Mouse (Mus musculus) hindbrain, embryonic 14.5 days (tissue): Measurements from ENCODE around the gene Bcl2l11. TPM values are rescaled to one million over a fixed set of nuclear protein-coding genes. Genes with fewer than 3 reads are reported as not detected.
A peak's percentile ranks its signal among the peaks of the same experiment; 100 is the strongest.

Experiments used
- ATAC-seq: fragments of 200-750 bp; cut with Nextera tagmentation; 2 replicates; pipeline ENCODE4 v1.8.0; 2017; ENCODE audit warnings: moderate number of reproducible peaks, mild to moderate bottlenecking, moderate TSS enrichment, moderate library complexity; ENCODE audit not compliant: low FRiP score
- DNase-seq: peaks from one replicate; pipeline ENCODE4 v3.0.0-alpha.2; 2015; ENCODE audit warnings: low spot score
- H3K27ac ChIP-seq: fragments of 300-500 bp; sonication (generic); 2 replicates; pipeline ENCODE4 v1.5.1; 2014; ENCODE audit warnings: mild to moderate bottlenecking, moderate library complexity
- H3K27me3 ChIP-seq: fragments of 300-500 bp; sonication (generic); 2 replicates; pipeline ENCODE4 v1.6.1; 2014; ENCODE audit warnings: mild to moderate bottlenecking, low read length, mixed read lengths; ENCODE audit not compliant: control insufficient read depth, insufficient read depth
- H3K36me3 ChIP-seq: fragments of 300-500 bp; sonication (generic); replicated peaks from 2 replicates; pipeline ENCODE4 v1.6.1; 2014; ENCODE audit not compliant: control insufficient read depth, insufficient read depth
- H3K4me1 ChIP-seq: fragments of 300-500 bp; sonication (generic); replicated peaks from 2 replicates; pipeline ENCODE4 v1.6.1; 2014; ENCODE audit warnings: antibody characterized with exemption, low read length, mixed read lengths; ENCODE audit not compliant: control insufficient read depth, insufficient read depth
- H3K4me2 ChIP-seq: fragments of 300-500 bp; sonication (generic); replicated peaks from 2 replicates; pipeline ENCODE4 v1.6.1; 2014; ENCODE audit warnings: mild to moderate bottlenecking, moderate library complexity
- H3K4me3 ChIP-seq: fragments of 300-500 bp; sonication (generic); replicated peaks from 2 replicates; pipeline ENCODE4 v1.5.1; 2014; ENCODE audit warnings: mild to moderate bottlenecking, low read length
- H3K9ac ChIP-seq: fragments of 300-500 bp; sonication (generic); 2 replicates; pipeline ENCODE4 v1.6.1; 2014
- H3K9me3 ChIP-seq: fragments of 300-500 bp; sonication (generic); 2 replicates; pipeline ENCODE4 v1.6.1; 2016; ENCODE audit warnings: low read length; ENCODE audit not compliant: control insufficient read depth
- WGBS: fragments of 180-500 bp; shearing (Covaris S2); extraction: QIAGEN DNeasy Blood & Tissue Kit; methylation state at CpG from one replicate; pipeline ENCODE4 v1.1.7; 2014; 5-methylcytosine and 5-hydroxymethylcytosine counted together
- polyA plus RNA-seq: library from polyadenylated mRNA; unstranded; fragments of >200 nt; fragmentation: Nextera tagmentation; extraction: Ambion mirVana; gene quantifications from 2 replicates; pipeline ENCODE4 v1.2.1, GENCODE M21; 2014

Gene Bcl2l11
- 12.2 and 12.9 TPM in 2 replicates for polyA plus RNA-seq

GRCm38 (mm10) chr2:128125635-128126470, at the start of gene Bcl2l11:
Gene Bcl2l11, plus strand, starts transcription at chr2:128126038.
- ATAC-seq (peak; percentile 85), DNase-seq (peak; percentile 86)
- H3K4me1 ChIP-seq, result peaks cover 39% of the 10 kb centered on the region
- no peaks in the 10 kb centered on the region for H3K36me3 ChIP-seq
- peak within 1 kb of the TSS; percentile 18; the same call in 1 of the 2 replicates for H3K27ac ChIP-seq
- peak within 1 kb of the TSS; percentile 71 for H3K9ac ChIP-seq
- H3K4me3 ChIP-seq, result peak within 1 kb of the TSS; percentile 77
- H3K9me3 ChIP-seq, result no peaks in the 10 kb centered on the region
- peak within 1 kb of the TSS; percentile 89 for H3K4me2 ChIP-seq
- H3K27me3 ChIP-seq, result peaks cover 36% of the 10 kb centered on the region
- under 1% methylated on average over 67 of the region's 76 CpGs for WGBS

- no peak overlapping the region for H3K27ac ChIP-seq
- no peaks in the 10 kb centered on the region for H3K27me3 ChIP-seq
- ATAC-seq, result no peak
- no peak for DNase-seq
- no peak overlapping the region for H3K9ac ChIP-seq
- peaks cover 10% of the 10 kb centered on the region; the same call in 1 of the 2 replicates for H3K4me1 ChIP-seq
- no peaks in the 10 kb centered on the region for H3K9me3 ChIP-seq
- no peaks in the 10 kb centered on the region for H3K36me3 ChIP-seq
- no peak overlapping the region for H3K4me2 ChIP-seq
- H3K4me3 ChIP-seq, result no peak overlapping the region
- WGBS, result 83% methylated on average over 4 of the region's 4 CpGs
Observed at GRCm38 (mm10) chr2:128076936-128077335, 48.9 kb upstream of the Bcl2l11 start.

GRCm38 (mm10) chr2:128078859-128079258, 47.0 kb upstream of the Bcl2l11 start:
- DNase-seq, result peak; percentile 61
- ATAC-seq, result peak; percentile 59; the same call in 1 of the 2 replicates
- Histone ChIP-seq H3K4me2 (peak overlapping the region; percentile 26), H3K9me3 (no peaks in the 10 kb centered on the region), H3K36me3 (no peaks in the 10 kb centered on the region), H3K27ac (peak overlapping the region; percentile 28), H3K4me3 (no peak overlapping the region), H3K9ac (no peak overlapping the region), H3K27me3 (no peaks in the 10 kb centered on the region), H3K4me1 (peaks cover 10% of the 10 kb centered on the region; the same call in 1 of the 2 replicates)
- 45% methylated on average over 5 of the region's 5 CpGs for WGBS

DNA sequence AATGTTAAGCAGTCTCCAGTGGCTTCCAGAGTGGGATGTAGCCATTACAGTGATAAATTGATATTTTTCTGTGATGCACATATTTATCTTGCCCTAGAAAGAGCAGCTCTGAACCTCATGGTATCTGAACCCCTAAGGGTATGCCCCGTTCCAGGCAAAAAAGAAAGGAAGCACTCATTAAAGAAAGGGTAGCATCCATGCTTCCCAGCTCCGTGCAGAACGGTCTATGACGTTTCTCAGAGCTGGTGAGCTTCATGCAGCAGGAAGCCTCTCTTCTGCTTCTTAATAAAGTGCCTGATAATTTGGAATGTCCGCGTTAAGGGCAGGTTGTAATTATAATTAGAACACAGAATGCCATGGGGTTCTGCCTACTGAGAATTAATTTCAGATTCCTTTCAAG, 46.5 kb upstream of the Bcl2l11 start:
- ATAC-seq, result peak; percentile 40
- 48% methylated on average over 6 of the region's 6 CpGs for WGBS
- Histone ChIP-seq H3K36me3 (no peaks in the 10 kb centered on the region), H3K4me1 (peaks cover 10% of the 10 kb centered on the region; the same call in 1 of the 2 replicates), H3K4me3 (no peak overlapping the region), H3K27ac (peak overlapping the region; percentile 28), H3K9me3 (no peaks in the 10 kb centered on the region), H3K4me2 (peak overlapping the region; percentile 26), H3K27me3 (no peaks in the 10 kb centered on the region), H3K9ac (0 out of 2 replicates have a peak overlapping the region, but pooled peaks have one; percentile 17)
- peak; percentile 30 for DNase-seq

DNA sequence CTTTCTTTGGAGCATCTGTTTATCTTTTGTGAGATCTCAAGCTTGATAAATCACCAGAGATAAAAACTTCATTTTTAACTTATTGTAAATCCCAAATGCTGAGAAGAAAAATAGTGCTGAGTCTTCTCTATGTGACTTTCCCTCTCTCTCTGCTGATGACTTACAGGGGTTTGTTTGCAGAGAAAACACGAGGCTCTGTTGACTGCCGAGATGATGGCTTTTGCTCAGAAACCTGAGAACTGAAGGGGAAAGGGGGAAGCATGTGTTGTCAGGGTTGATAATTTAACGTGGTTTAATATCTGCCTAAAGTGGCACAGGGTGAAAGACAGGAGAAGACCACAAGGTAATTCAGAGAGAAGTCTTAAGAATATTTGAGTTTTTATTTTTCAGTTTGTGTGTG, 42.0 kb upstream of the Bcl2l11 start:
- 49% methylated on average over 3 of the region's 3 CpGs for WGBS
- no peak for DNase-seq
- H3K27me3 ChIP-seq, result no peaks in the 10 kb centered on the region
- no peak overlapping the region for H3K4me3 ChIP-seq
- no peak overlapping the region for H3K4me2 ChIP-seq
- H3K9ac ChIP-seq, result no peak overlapping the region
- H3K9me3 ChIP-seq, result no peaks in the 10 kb centered on the region
- no peak overlapping the region for H3K27ac ChIP-seq
- no peaks in the 10 kb centered on the region for H3K36me3 ChIP-seq
- H3K4me1 ChIP-seq, result peaks cover 10% of the 10 kb centered on the region; the same call in 1 of the 2 replicates
- ATAC-seq, result no peak

GRCm38 (mm10) chr2:128084607-128085006, 41.2 kb upstream of the Bcl2l11 start:
- Histone ChIP-seq H3K4me2 (no peak overlapping the region), H3K9ac (no peak overlapping the region), H3K4me3 (no peak overlapping the region), H3K27ac (no peak overlapping the region), H3K36me3 (no peaks in the 10 kb centered on the region), H3K9me3 (no peaks in the 10 kb centered on the region), H3K4me1 (0 out of 2 replicates have a peak, but pooled peaks cover 4% of the 10 kb centered on the region), H3K27me3 (no peaks in the 10 kb centered on the region)
- ATAC-seq, result no peak
- DNase-seq, result no peak
- WGBS, result 87% methylated on average over 5 of the region's 5 CpGs

- H3K4me2 ChIP-seq, result no peak overlapping the region
- ATAC-seq, result no peak
- WGBS, result 96% methylated on average over 1 of the region's 1 CpGs
- no peaks in the 10 kb centered on the region for H3K36me3 ChIP-seq
- no peaks in the 10 kb centered on the region for H3K4me1 ChIP-seq
- DNase-seq, result no peak
- H3K9ac ChIP-seq, result no peak overlapping the region
- H3K27me3 ChIP-seq, result no peaks in the 10 kb centered on the region
- no peaks in the 10 kb centered on the region for H3K9me3 ChIP-seq
- no peak overlapping the region for H3K27ac ChIP-seq
- no peak overlapping the region for H3K4me3 ChIP-seq
Observed at GRCm38 (mm10) chr2:128085481-128085880, 40.4 kb upstream of the Bcl2l11 start.

- H3K4me2 ChIP-seq, result no peak overlapping the region
- no peak for ATAC-seq
- no peak overlapping the region for H3K4me3 ChIP-seq
- H3K36me3 ChIP-seq, result no peaks in the 10 kb centered on the region
- no peaks in the 10 kb centered on the region for H3K27me3 ChIP-seq
- H3K9me3 ChIP-seq, result no peaks in the 10 kb centered on the region
- no peak for DNase-seq
- no peak overlapping the region for H3K27ac ChIP-seq
- 64% methylated on average over 14 of the region's 14 CpGs for WGBS
- H3K4me1 ChIP-seq, result no peaks in the 10 kb centered on the region
- no peak overlapping the region for H3K9ac ChIP-seq
Observed at GRCm38 (mm10) chr2:128086301-128086886, 39.4 kb upstream of the Bcl2l11 start.

- ATAC-seq, result no peak
- Histone ChIP-seq H3K9me3 (no peaks in the 10 kb centered on the region), H3K4me3 (no peak overlapping the region), H3K9ac (no peak overlapping the region), H3K36me3 (no peaks in the 10 kb centered on the region), H3K27ac (no peak overlapping the region), H3K27me3 (no peaks in the 10 kb centered on the region), H3K4me2 (no peak overlapping the region), H3K4me1 (no peaks in the 10 kb centered on the region)
- 85% methylated on average over 7 of the region's 7 CpGs for WGBS
- DNase-seq, result no peak
Observed at GRCm38 (mm10) chr2:128086996-128087526, 38.8 kb upstream of the Bcl2l11 start.
